Mouse (Mus musculus): ENCODE data around the gene Cipc. TPM values are rescaled to one million over a fixed set of nuclear protein-coding genes. Genes with fewer than 3 reads are reported as not detected.

The Cipc gene
- polyA plus RNA-seq, 1 experiment from 2014 or later, result 33.5 TPM

GRCm38 (mm10) chr12:86959661-86960060 is 12.8 kb downstream of the Cipc start:
- ATAC-seq (replicated peaks; ENCODE audit: insufficient number of reproducible peaks, low FRiP score, low TSS enrichment, low read depth), result no peak
- no peaks in the 10 kb centered on the region for H3K4me1 ChIP-seq (ENCODE audit: control insufficient read depth, insufficient read depth, low read length)
- H3K4me3 ChIP-seq (ENCODE audit: low read depth, low read length), result no peak overlapping the region
- no peak overlapping the region for H3K4me2 ChIP-seq (ENCODE audit: low read depth, low read length)
- H3K9ac ChIP-seq (replicated peaks; ENCODE audit: low read length), result no peak overlapping the region
- no peaks in the 10 kb centered on the region for H3K27me3 ChIP-seq (ENCODE audit: control insufficient read depth, insufficient read depth, low read length)
- H3K9me3 ChIP-seq (replicated peaks; ENCODE audit: control insufficient read depth, low read length), result no peaks in the 10 kb centered on the region
- H3K36me3 ChIP-seq (replicated peaks; ENCODE audit: control insufficient read depth, insufficient read depth, low read depth, low read length), result peaks cover 11% of the 10 kb centered on the region
- DNase-seq (ENCODE audit: low spot score), result no peak
- no peak overlapping the region for H3K27ac ChIP-seq (replicated peaks; ENCODE audit: low read depth, low read length)
- 93% methylated on average over 5 of the region's 5 CpGs for WGBS

GRCm38 (mm10) chr12:86960138-86960537 is 13.3 kb downstream of the Cipc start:
- H3K4me3 ChIP-seq (ENCODE audit: low read depth, low read length), result no peak overlapping the region
- no peak overlapping the region for H3K27ac ChIP-seq (replicated peaks; ENCODE audit: low read depth, low read length)
- no peak overlapping the region for H3K9ac ChIP-seq (replicated peaks; ENCODE audit: low read length)
- H3K4me1 ChIP-seq (ENCODE audit: control insufficient read depth, insufficient read depth, low read length), result no peaks in the 10 kb centered on the region
- 89% methylated on average over 15 of the region's 15 CpGs for WGBS
- no peaks in the 10 kb centered on the region for H3K9me3 ChIP-seq (replicated peaks; ENCODE audit: control insufficient read depth, low read length)
- ATAC-seq (replicated peaks; ENCODE audit: insufficient number of reproducible peaks, low FRiP score, low TSS enrichment, low read depth) (no peak), DNase-seq (ENCODE audit: low spot score) (no peak)
- H3K4me2 ChIP-seq (ENCODE audit: low read depth, low read length), result no peak overlapping the region
- H3K27me3 ChIP-seq (ENCODE audit: control insufficient read depth, insufficient read depth, low read length), result no peaks in the 10 kb centered on the region
- peaks cover 11% of the 10 kb centered on the region for H3K36me3 ChIP-seq (replicated peaks; ENCODE audit: control insufficient read depth, insufficient read depth, low read depth, low read length)

DNA sequence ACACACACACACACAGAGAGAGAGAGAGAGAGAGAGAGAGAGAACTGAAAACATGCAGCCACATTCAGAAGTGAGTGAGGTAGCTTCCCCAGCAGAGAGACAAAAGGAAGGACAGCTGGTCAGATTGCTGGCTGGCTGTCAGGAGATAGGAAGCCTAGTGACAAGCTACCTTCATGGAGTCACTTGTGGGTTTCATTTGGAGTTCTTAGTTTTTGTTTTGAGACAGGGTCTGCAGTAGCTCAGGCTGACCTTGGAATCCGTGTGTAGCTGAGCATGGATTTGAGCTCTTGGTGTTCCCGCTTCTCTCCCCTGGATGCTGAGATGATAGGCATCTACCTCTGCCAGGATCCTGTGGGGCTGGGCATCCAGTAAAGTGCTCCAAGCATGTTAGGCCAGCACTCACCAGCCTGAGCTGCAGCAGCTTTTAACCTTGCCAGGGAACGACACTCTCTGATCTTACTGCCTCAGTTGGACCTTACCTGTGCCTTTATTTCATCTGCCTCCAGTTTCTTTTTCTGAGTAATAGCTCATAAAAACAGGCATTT is 14.0 kb downstream of the Cipc start:
- Histone ChIP-seq H3K27me3 (ENCODE audit: control insufficient read depth, insufficient read depth, low read length) (no peaks in the 10 kb centered on the region), H3K36me3 (replicated peaks; ENCODE audit: control insufficient read depth, insufficient read depth, low read depth, low read length) (peaks cover 11% of the 10 kb centered on the region), H3K4me1 (ENCODE audit: control insufficient read depth, insufficient read depth, low read length) (no peaks in the 10 kb centered on the region), H3K4me3 (ENCODE audit: low read depth, low read length) (no peak overlapping the region), H3K9me3 (replicated peaks; ENCODE audit: control insufficient read depth, low read length) (no peaks in the 10 kb centered on the region), H3K9ac (replicated peaks; ENCODE audit: low read length) (no peak overlapping the region), H3K27ac (replicated peaks; ENCODE audit: low read depth, low read length) (no peak overlapping the region), H3K4me2 (ENCODE audit: low read depth, low read length) (no peak overlapping the region)
- ATAC-seq (replicated peaks; ENCODE audit: insufficient number of reproducible peaks, low FRiP score, low TSS enrichment, low read depth) (no peak), DNase-seq (ENCODE audit: low spot score) (no peak)
- WGBS, result 90% methylated on average over 3 of the region's 3 CpGs

- Histone ChIP-seq H3K9ac (replicated peaks; ENCODE audit: low read length) (no peak overlapping the region), H3K4me3 (ENCODE audit: low read depth, low read length) (no peak overlapping the region), H3K4me1 (ENCODE audit: control insufficient read depth, insufficient read depth, low read length) (no peaks in the 10 kb centered on the region), H3K9me3 (replicated peaks; ENCODE audit: control insufficient read depth, low read length) (no peaks in the 10 kb centered on the region), H3K27me3 (ENCODE audit: control insufficient read depth, insufficient read depth, low read length) (no peaks in the 10 kb centered on the region), H3K4me2 (ENCODE audit: low read depth, low read length) (no peak overlapping the region), H3K27ac (replicated peaks; ENCODE audit: low read depth, low read length) (no peak overlapping the region), H3K36me3 (replicated peaks; ENCODE audit: control insufficient read depth, insufficient read depth, low read depth, low read length) (peaks cover 7% of the 10 kb centered on the region)
- ATAC-seq (replicated peaks; ENCODE audit: insufficient number of reproducible peaks, low FRiP score, low TSS enrichment, low read depth) (peak; percentile 67; the same call in 1 of the 2 replicates), DNase-seq (ENCODE audit: low spot score) (no peak)
- 88% methylated on average over 11 of the region's 11 CpGs for WGBS
Observed at GRCm38 (mm10) chr12:86961589-86962344, 14.9 kb downstream of the Cipc start.

GRCm38 (mm10) chr12:86964278-86965057 is 17.6 kb downstream of the Cipc start:
- H3K4me2 ChIP-seq (ENCODE audit: low read depth, low read length), result no peak overlapping the region
- H3K4me1 ChIP-seq (ENCODE audit: control insufficient read depth, insufficient read depth, low read length), result no peaks in the 10 kb centered on the region
- peaks cover 7% of the 10 kb centered on the region for H3K36me3 ChIP-seq (replicated peaks; ENCODE audit: control insufficient read depth, insufficient read depth, low read depth, low read length)
- H3K4me3 ChIP-seq (ENCODE audit: low read depth, low read length), result no peak overlapping the region
- no peaks in the 10 kb centered on the region for H3K27me3 ChIP-seq (ENCODE audit: control insufficient read depth, insufficient read depth, low read length)
- H3K27ac ChIP-seq (replicated peaks; ENCODE audit: low read depth, low read length), result no peak overlapping the region
- DNase-seq (ENCODE audit: low spot score), result no peak
- WGBS, result 93% methylated on average over 16 of the region's 16 CpGs
- H3K9me3 ChIP-seq (replicated peaks; ENCODE audit: control insufficient read depth, low read length), result no peaks in the 10 kb centered on the region
- no peak overlapping the region for H3K9ac ChIP-seq (replicated peaks; ENCODE audit: low read length)
- no peak for ATAC-seq (replicated peaks; ENCODE audit: insufficient number of reproducible peaks, low FRiP score, low TSS enrichment, low read depth)

- H3K27ac ChIP-seq (replicated peaks; ENCODE audit: low read depth, low read length), result no peak overlapping the region
- H3K4me1 ChIP-seq (ENCODE audit: control insufficient read depth, insufficient read depth, low read length), result no peaks in the 10 kb centered on the region
- H3K36me3 ChIP-seq (replicated peaks; ENCODE audit: control insufficient read depth, insufficient read depth, low read depth, low read length), result peaks cover 3% of the 10 kb centered on the region
- H3K9me3 ChIP-seq (replicated peaks; ENCODE audit: control insufficient read depth, low read length), result no peaks in the 10 kb centered on the region
- 86% methylated on average over 4 of the region's 4 CpGs for WGBS
- no peak overlapping the region for H3K4me3 ChIP-seq (ENCODE audit: low read depth, low read length)
- H3K4me2 ChIP-seq (ENCODE audit: low read depth, low read length), result no peak overlapping the region
- ATAC-seq (replicated peaks; ENCODE audit: insufficient number of reproducible peaks, low FRiP score, low TSS enrichment, low read depth), result no peak
- H3K9ac ChIP-seq (replicated peaks; ENCODE audit: low read length), result no peak overlapping the region
- no peak for DNase-seq (ENCODE audit: low spot score)
- no peaks in the 10 kb centered on the region for H3K27me3 ChIP-seq (ENCODE audit: control insufficient read depth, insufficient read depth, low read length)
Observed at GRCm38 (mm10) chr12:86965237-86965799, 18.5 kb downstream of the Cipc start.

DNA sequence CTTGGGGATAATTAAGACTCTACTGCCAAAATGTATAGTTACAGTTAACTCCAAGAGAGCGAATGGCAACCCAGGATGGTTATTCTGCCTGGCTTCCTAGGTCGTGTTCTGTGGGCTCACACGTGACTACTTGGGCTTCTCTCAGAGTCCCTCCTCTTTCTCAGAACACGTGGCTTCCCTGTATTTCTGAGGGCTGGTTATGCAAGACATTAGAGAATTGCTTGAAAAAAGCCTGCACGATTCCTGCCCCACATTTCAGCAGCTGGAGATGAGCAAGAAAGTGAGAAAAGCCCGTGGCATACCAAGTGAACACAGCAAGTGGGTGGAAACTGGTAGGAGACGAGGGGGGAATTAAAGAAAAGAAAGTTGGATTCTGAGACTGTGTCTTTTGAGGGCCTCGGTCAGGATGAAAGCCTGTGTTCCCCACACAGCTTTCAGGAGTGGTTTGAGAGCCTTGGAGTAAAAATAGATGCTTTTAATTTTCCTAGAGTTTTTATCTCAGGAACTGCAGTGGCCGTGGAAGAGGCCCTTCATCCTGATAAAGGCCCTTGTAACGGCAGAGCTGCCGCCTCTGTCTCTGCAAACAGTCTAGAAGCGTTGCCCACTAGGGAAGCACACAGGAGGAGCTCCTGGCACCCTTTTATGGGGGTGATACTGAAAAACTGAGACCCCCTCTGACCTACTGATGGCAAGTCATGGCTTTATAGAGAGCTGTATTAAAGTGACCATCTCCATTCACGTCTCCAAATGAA is 21.8 kb downstream of the Cipc start:
- no peak for ATAC-seq (replicated peaks; ENCODE audit: insufficient number of reproducible peaks, low FRiP score, low TSS enrichment, low read depth)

More for the DNA sequence above, 21.8 kb downstream of the Cipc start:
- Histone ChIP-seq H3K4me3 (ENCODE audit: low read depth, low read length) (no peak overlapping the region), H3K36me3 (replicated peaks; ENCODE audit: control insufficient read depth, insufficient read depth, low read depth, low read length) (no peaks in the 10 kb centered on the region), H3K27ac (replicated peaks; ENCODE audit: low read depth, low read length) (no peak overlapping the region), H3K4me2 (ENCODE audit: low read depth, low read length) (no peak overlapping the region), H3K27me3 (ENCODE audit: control insufficient read depth, insufficient read depth, low read length) (no peaks in the 10 kb centered on the region), H3K9me3 (replicated peaks; ENCODE audit: control insufficient read depth, low read length) (no peaks in the 10 kb centered on the region), H3K9ac (replicated peaks; ENCODE audit: low read length) (no peak overlapping the region), H3K4me1 (ENCODE audit: control insufficient read depth, insufficient read depth, low read length) (no peaks in the 10 kb centered on the region)
- WGBS, result 70% methylated on average over 13 of the region's 13 CpGs
- DNase-seq (ENCODE audit: low spot score), result no peak

All from embryonic facial prominence, embryonic 11.5 days (tissue).